Mouse (Mus musculus) cerebellum, adult 9-11 months (tissue): ENCODE results near the gene Ropn1l.

Experiments used
- DNase-seq: peaks from one replicate; pipeline ENCODE4 v3.0.0; 2022

The Ropn1l gene

DNA sequence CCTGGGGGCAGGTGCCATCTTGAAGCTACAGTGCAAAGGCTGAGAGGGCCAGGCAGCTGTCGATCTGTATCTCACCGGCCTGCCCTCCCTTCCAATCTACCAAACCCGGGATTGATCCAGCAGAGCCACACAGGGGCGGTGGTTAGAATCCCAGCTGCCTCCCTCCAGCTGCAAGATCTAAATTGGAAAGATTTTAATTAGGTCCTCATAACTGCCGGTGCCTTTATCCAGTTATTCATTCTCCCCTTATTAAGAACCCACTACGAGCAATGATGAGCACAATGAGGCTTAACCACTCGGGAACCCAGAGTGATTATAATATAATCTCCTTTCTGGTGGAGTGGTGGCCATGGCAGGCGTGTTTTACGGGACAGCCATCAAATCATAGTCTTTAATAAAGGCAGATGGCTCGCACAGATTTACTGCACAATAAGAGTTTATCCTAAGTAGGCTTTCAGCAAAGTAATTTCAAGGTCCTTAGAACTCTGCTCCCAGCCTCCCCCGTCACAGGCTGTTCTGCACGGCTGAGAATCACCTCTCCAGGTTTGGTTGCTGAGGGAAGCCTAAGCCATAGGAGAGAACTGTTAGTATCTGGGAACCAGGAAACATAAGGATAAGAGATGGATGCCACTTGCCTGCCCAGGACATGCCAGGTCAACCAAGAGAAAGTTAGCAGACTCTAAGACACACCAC, 51.2 kb downstream of the Ropn1l start:
- DNase-seq = no peak

DNA sequence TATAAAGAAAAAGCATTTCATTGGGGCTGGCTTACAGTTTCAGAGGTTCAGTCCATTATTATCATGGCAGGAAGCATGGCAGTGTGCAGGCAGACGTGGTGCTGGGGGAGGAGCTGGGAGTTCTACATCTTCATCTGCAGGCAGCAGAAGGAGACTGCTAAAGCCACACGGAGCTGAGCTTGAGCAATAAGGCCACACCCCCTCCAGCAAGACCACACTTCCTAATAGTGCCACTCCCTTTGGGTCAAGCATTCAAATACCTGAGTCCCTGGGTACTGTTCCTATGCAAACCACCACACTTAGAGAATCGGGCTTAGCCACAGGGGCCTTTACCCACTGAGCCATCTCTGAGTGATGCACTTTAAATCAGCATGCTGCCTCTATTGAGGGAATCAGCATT, 52.6 kb downstream of the Ropn1l start:
- DNase-seq = no peak

DNA sequence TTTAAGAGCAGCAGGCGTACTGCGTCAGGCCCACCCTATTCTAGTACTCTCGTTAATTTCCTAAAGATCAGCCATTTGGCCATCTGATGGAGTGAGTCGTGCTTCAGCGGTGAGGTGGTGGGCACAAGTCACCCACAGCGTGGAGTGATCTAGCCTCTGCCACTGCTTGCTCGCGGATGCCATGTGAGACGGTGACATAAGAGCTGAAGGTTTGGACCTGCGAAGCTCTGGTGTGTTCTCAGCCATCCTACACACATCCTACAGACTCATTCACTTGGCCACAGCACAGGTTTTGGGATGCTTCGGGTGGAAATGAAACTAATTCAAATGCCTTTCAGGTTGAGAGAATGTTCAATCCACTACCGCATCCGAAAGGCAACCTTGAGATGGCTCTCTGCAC, 54.8 kb downstream of the Ropn1l start:
- DNase-seq = no peak

DNA sequence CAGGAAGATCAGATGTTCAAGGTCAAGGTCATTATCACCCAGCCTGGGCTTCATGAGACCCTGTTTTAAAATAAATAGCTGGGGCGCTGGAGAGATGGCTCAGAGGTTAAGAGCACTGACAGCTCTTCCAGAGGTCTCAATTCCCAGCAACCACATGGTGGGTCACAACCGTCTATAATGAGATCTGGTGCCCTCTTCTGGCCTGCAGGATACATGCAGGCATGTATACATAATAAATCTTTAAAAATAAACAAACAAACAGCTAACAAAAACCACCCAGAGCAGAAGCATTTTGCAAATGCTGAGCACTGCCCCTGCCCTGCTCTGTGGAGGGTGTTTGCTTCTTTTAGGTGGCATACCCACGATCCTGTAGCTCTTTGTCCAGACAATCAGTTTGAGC, 56.2 kb downstream of the Ropn1l start:
- no peak for DNase-seq

DNA sequence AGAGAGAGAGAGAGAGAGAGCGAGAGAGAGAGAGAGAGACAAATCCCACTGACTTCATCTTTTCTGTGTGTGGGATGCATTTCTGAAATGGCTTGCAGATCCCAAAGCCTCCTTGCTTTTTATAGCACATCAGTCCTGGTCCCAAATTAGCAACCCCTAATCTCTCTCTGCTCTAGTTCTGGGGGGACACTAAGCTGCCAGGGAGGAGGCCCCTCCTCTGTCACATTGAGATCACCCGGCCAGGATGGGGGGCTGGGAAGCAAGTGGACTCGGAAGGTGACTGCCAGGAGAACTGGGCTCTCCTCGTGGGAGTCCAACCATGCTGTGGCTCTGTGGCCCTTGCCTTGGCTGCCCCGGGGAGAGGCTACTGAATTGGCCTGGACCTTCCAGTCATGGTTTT, 56.8 kb downstream of the Ropn1l start:
- no peak for DNase-seq

DNA sequence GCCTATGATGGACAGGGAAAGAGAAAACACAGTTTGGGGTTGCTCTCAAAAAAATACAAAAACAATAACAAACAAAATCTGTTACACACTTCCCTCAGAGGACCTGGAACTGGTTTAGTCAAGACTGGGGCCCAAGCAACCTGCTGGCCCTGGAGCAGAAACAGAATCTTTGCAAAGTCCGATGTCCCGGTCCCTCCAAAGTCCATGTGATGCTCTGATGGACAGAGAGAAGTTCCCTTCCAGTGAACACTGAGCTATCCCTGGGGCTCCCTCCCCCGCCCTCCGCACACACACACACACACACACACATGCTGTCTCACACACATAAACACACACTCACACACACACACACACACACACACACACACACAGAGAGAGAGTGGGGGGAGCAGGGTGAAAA, 57.6 kb downstream of the Ropn1l start:
- DNase-seq = no peak

DNA sequence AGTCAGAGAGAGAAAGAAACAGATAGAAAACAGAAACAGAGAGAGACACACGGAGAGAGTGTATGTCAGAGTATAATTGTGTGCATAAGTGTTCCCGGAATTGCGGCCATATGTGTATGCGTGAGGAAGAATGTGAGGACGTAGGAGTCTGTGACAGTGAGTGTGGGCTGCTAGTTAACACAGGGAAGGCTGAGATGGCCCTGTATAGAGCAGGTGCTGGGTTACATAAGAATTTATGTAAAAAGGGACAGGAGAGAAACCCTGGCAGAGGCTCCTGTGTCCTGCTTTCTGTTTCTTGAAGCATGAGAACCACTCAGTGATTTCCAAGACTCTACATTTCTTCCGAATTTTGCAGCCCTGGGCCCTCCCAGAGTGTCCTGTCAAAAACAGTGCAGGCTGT, 60.1 kb downstream of the Ropn1l start:
- DNase-seq = peak; percentile 7

DNA sequence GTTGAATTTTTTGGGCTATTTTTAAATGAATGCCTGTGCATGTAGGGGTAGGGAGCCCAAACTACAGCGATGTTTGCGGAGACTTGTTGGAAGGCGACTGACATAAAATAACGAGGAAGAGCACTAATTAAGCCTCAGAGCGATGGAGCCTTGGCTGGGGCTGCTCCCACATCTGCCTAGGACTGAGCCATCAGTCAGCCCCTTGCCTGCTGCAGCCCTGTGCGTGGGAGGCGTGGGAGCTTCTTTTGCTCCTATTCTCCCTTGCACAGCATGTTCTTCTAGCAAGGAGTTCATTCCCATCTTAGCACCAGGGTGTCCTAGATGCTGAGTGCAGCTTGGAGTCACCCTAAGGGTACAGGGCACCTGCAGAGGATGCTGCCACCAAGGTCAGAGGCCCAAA, 60.8 kb downstream of the Ropn1l start:
- no peak for DNase-seq

DNA sequence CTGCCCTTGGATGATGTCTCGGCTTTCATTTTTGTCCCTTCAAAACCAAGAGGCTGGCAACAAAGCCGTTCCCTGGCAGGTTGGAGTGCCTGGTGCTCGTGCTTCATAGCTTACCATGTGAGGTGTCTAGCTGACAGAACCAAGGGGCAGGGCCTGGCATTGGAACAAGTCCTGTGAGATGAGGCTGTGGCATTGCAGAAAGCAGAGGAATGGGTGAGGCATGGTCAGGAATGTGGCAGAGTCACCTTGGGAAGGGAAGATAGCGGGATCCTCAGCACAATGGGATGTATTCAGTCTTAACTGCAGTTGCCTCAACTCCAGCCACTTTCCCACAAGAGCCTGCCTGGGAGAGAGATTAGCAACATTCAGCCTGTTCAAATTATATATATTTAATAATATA, 61.4 kb downstream of the Ropn1l start:
- no peak for DNase-seq
